Mouse (Mus musculus): ENCODE results near the gene Ttc7b.

The Ttc7b gene

DNA sequence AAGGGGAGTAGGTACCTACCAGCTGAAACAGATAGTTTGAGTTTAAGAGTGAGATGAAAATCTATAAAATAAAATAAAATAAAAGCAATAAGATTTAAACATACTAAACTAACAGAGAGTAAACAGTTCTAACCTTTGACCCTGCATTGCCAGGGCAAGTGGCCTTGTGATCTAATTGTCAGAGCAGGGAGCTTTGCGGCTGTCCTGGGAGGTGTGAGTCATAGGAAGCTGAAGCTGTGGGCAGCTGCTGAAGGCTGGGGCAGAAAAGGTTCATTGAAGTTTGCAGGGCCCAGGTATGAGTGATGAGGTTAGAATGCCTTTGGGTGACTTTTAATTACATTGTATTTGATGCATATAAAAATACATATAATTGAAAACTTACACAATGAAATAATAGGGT is 5.3 kb upstream of the Ttc7b start:
- DNase-seq (ENCODE audit: low read depth, low spot score), result no peak

- no peak for DNase-seq (ENCODE audit: low read depth, low spot score)
These were observed 391 bp downstream of the Ttc7b start for GRCm38 (mm10) chr12:100520077-100520793.

GRCm38 (mm10) chr12:100519684-100520076 is 946 bp downstream of the Ttc7b start:
- no peak for DNase-seq (ENCODE audit: low read depth, low spot score)

GRCm38 (mm10) chr12:100517371-100517770 is 3.3 kb downstream of the Ttc7b start:
- DNase-seq (ENCODE audit: low read depth, low spot score), result no peak

- DNase-seq (ENCODE audit: low read depth, low spot score), result no peak
These were observed 4.3 kb downstream of the Ttc7b start for GRCm38 (mm10) chr12:100516161-100516838.

- DNase-seq (ENCODE audit: low read depth, low spot score), result no peak
These were observed 5.1 kb downstream of the Ttc7b start for GRCm38 (mm10) chr12:100515493-100515892.

GRCm38 (mm10) chr12:100514611-100515010 is 6.0 kb downstream of the Ttc7b start:
- DNase-seq (ENCODE audit: low read depth, low spot score), result no peak

- DNase-seq (ENCODE audit: low read depth, low spot score), result no peak
These were observed 7.5 kb downstream of the Ttc7b start for GRCm38 (mm10) chr12:100513131-100513530.

DNA sequence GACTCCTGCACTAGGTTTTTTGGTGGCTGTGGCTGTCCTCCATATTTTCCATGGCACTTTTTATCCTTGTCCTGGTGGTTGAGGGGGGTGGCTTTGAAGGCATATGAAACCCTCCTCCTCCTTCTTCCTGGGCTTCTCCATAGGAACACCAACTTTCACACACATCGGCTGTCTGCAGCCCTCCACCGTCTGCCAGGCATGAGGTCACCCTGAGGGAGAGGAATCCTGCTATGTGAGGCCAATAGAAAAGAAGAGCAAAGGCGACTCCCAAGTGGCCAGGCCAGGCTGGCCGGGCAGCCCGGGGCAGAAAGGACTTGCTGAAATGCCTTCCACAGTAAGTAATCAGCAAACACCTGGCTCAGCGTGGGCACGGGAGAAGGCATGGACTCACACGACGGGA is 8.0 kb downstream of the Ttc7b start:
- DNase-seq (ENCODE audit: low read depth, low spot score), result no peak

GRCm38 (mm10) chr12:100509615-100510282 is 10.9 kb downstream of the Ttc7b start:
- no peak for DNase-seq (ENCODE audit: low read depth, low spot score)

GRCm38 (mm10) chr12:100508668-100509067 is 12.0 kb downstream of the Ttc7b start:
- DNase-seq (ENCODE audit: low read depth, low spot score), result no peak

DNA sequence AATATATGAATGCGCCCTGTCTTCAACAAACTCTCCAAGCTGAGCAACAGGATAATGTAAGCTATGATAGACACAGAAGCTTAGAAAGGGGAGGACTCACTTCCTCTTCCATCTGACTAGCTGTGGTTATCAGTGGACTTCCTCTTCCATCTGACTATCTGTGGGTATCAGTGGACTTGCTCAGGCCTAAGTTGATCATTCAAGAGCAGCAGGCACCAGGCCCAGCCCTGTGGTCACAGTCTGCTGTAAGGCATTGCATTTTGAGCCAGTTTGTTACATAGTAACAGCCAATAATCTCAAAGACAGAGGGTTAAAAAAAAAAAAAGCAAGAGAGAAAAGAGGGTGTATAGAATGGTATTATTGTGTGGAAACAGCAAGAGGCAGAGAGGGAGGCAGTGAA is 15.1 kb downstream of the Ttc7b start:
- no peak for DNase-seq (ENCODE audit: low read depth, low spot score)

DNA sequence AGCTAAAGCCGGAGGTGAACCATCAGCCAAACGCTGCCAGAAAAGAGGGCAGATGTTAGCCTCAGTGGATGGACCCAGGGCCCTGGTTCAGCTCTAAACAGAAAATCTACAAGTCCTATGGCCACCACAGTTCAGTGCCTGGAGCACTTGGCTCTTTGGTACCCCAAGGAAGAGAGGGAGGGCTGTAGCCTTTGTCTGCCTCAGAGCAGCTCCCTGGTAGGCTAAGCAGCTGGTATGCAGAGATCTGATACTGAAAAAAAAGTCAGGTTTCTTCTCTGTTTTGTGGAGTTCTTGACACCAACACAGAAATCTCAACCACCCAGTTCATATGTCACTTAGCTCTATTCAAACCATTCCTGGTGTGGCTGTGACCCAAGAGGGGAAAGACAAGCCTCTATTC is 16.0 kb downstream of the Ttc7b start:
- no peak for DNase-seq (ENCODE audit: low read depth, low spot score)

- no peak for DNase-seq (ENCODE audit: low read depth, low spot score)
These were observed 17.0 kb downstream of the Ttc7b start for GRCm38 (mm10) chr12:100503659-100504058.

GRCm38 (mm10) chr12:100502544-100502943 is 18.1 kb downstream of the Ttc7b start:
- no peak for DNase-seq (ENCODE audit: low read depth, low spot score)

DNA sequence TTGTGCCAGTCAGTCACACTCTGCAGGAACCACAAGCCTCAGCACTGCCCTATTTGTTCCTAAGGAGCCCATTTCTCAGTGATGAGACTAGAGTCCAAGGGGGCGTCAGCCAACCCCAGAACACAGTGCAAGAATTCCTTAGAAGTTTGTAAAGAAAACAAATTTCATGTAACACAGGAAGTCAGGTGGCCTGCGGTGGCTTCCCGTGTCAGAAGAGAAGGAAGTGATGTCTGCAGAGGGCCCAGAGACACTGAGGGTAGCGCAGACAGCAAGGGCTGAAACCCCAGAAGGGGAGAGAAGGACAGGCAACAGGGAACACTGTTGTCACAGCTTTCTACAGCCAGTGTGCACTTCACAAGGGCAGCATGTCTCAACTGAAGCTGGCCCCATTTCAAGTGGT is 19.4 kb downstream of the Ttc7b start:
- no peak for DNase-seq (ENCODE audit: low read depth, low spot score)

DNA sequence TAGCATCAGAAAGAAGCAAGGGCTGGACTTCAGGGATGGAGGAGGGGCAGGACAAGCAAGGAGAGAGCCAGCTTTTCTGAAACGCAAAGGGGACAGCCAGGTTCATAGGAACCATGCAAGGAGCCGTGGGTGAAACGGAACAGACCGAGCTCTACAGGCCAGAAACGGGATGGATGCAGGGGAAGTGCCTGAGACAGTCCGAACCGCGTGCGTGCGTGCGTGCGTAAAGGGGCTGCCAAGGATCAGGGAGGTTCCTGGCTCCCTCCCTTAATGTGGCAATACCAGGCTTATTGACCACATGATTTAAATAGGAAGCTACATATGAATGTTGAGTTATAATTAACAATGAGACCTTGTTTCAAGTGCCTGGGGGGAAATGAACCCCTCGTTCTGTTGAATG is 21.2 kb downstream of the Ttc7b start:
- DNase-seq (ENCODE audit: low read depth, low spot score), result no peak

- no peak for DNase-seq (ENCODE audit: low read depth, low spot score)
These were observed 22.6 kb downstream of the Ttc7b start for GRCm38 (mm10) chr12:100498006-100498405.

- DNase-seq (ENCODE audit: low read depth, low spot score), result no peak
These were observed 25.5 kb downstream of the Ttc7b start for GRCm38 (mm10) chr12:100495083-100495482.

DNA sequence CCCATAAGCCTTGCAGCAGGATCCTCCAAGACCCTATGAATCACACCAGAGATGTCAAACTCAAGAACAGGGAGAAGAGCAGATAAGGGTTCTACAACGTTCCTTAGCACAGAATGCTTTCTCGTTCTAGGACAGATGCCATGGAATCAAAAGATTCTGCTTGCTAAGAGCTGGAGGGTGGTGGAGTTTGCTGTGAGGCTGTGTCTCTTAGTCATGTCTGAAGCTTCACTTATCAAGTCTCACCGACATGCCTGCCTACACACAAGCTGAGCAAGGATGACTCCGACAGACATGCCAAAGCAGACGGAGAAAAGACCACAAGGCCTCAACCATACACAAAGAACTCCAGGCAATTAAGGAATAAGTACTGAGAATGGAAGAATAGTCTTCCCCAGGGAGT is 27.4 kb downstream of the Ttc7b start:
- DNase-seq (ENCODE audit: low read depth, low spot score), result no peak

GRCm38 (mm10) chr12:100492676-100493075 is 27.9 kb downstream of the Ttc7b start:
- DNase-seq (ENCODE audit: low read depth, low spot score), result no peak

DNA sequence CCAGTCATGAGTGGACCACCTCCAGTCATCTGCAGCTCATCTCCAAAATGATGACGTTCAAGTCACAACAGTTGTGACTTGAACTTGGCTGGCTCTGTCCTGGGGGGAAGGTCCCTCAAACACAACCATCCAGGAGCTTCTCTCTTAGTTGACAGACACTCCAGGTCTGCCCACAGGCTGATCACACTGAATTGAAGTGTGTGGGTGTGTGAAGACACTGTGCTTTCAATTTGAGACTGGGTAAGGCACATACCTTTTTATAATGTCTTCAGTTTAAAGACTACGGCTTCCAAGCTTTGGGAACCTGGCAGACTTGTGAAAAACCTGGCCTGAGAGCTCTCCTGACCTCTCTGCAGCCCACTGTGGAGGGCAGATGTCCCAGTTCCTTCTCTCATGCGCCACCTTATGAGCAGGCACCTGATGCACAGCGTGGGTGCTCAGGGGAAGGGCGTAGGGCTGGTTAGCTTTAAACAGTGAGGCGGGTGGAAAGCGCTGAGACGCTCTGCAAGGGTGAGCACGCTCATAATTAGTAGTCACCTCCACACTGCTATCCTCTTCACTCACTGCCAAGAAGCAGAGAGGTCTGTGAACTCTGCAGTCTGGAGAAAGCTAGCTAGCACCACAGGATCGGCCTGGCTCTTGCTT is 28.5 kb downstream of the Ttc7b start:
- DNase-seq (ENCODE audit: low read depth, low spot score), result no peak
